Mouse (Mus musculus) v-Abl transformed pro-B cells (cell line): ENCODE measurements at regions not wholly inside any gene's neighbourhood (a gene's known extent, or its start where the extent isn't known, plus 50 kb on each side); places are given as distances from the start of the nearest gene placed in this dataset.

Experiments
- in situ Hi-C, 2 experiments: fragments of 400-800 bp; cut with MboI; formaldehyde crosslinking; loops; one replicate each; pipeline ENCODE4 v1.15.1; 2025; ENCODE audit not compliant: unreplicated experiment in 2 of 2

- in situ Hi-C loops = loop anchor here in 1 of 2 experiments (25.0 kb wide), 1 partner anchor 705 kb away; no protein-coding TSS in a partner anchor
These were observed 77.7 kb downstream of the Amer1 start for GRCm38 (mm10) chrX:95366995-95367394.

GRCm38 (mm10) chrX:95365326-95365725 lies 79.3 kb downstream of the Amer1 start:
- in situ Hi-C loops = loop anchor here in 1 of 2 experiments (25.0 kb wide), 1 partner anchor 703 kb away; no protein-coding TSS in a partner anchor

GRCm38 (mm10) chrX:95359053-95359452 lies 85.6 kb downstream of the Amer1 start:
- in situ Hi-C loops = loop anchor here in 1 of 2 experiments (25.0 kb wide), 1 partner anchor 697 kb away; no protein-coding TSS in a partner anchor
